Mouse (Mus musculus) embryonic facial prominence, embryonic 10.5 days (tissue): Measurements from ENCODE around the gene Kiss1. TPM values are rescaled to one million over a fixed set of nuclear protein-coding genes. Genes with fewer than 3 reads are reported as not detected.

Experiments
- DNase-seq: peaks from one replicate; pipeline ENCODE4 v3.0.0-alpha.2; 2017; ENCODE audit warnings: low spot score
- H3K27ac ChIP-seq: fragments of 300-500 bp; sonication (generic); replicated peaks from 2 replicates; pipeline ENCODE4 v1.5.1; 2016; ENCODE audit warnings: mild to moderate bottlenecking
- H3K27me3 ChIP-seq: fragments of 300-500 bp; sonication (generic); replicated peaks from 2 replicates; pipeline ENCODE4 v1.6.1; 2016; ENCODE audit warnings: low read depth, mild to moderate bottlenecking; ENCODE audit not compliant: poor library complexity, severe bottlenecking
- H3K36me3 ChIP-seq: fragments of 300-500 bp; sonication (generic); replicated peaks from 2 replicates; pipeline ENCODE4 v1.6.1; 2016; ENCODE audit warnings: mild to moderate bottlenecking, moderate library complexity
- H3K4me1 ChIP-seq: fragments of 300-500 bp; sonication (generic); 2 replicates; pipeline ENCODE4 v1.6.1; 2016
- H3K4me3 ChIP-seq: fragments of 300-500 bp; sonication (generic); 2 replicates; pipeline ENCODE4 v1.5.1; 2016; ENCODE audit warnings: mild to moderate bottlenecking, moderate library complexity
- H3K9me3 ChIP-seq: fragments of 300-500 bp; sonication (generic); 2 replicates; pipeline ENCODE4 v1.6.1; 2016; ENCODE audit warnings: mild to moderate bottlenecking
- WGBS: fragments of 180-500 bp; shearing (Covaris S2); methylation state at CpG from one replicate; pipeline ENCODE4 v1.1.7; 2016; 5-methylcytosine and 5-hydroxymethylcytosine counted together
- polyA plus RNA-seq: library from polyadenylated mRNA; unstranded; fragments of >200 nt; fragmentation: Nextera tagmentation; extraction: Ambion mirVana; gene quantifications from 2 replicates; pipeline ENCODE4 v1.2.1, GENCODE M21; 2016

Kiss1 gene
- polyA plus RNA-seq, 1 experiment from 2014 or later, result not detected

- no peaks in the 10 kb centered on the region for H3K36me3 ChIP-seq
- H3K27ac ChIP-seq, result peak overlapping the region; percentile 77
- WGBS, result 6% methylated on average over 11 of the region's 11 CpGs
- H3K9me3 ChIP-seq, result no peaks in the 10 kb centered on the region
- peak overlapping the region; percentile 33 for H3K4me3 ChIP-seq
- peak; percentile 67 for DNase-seq
- peaks cover 54% of the 10 kb centered on the region for H3K27me3 ChIP-seq
- H3K4me1 ChIP-seq, result peaks cover 72% of the 10 kb centered on the region
These were observed 46.2 kb downstream of the Kiss1 start for GRCm38 (mm10) chr1:133367606-133368488.

- DNase-seq, result no peak
- peak overlapping the region; percentile 77 for H3K27ac ChIP-seq
- H3K4me1 ChIP-seq, result peaks cover 67% of the 10 kb centered on the region
- no peak overlapping the region for H3K4me3 ChIP-seq
- 52% methylated on average over 10 of the region's 10 CpGs for WGBS
- peaks cover 47% of the 10 kb centered on the region for H3K27me3 ChIP-seq
- no peaks in the 10 kb centered on the region for H3K9me3 ChIP-seq
- H3K36me3 ChIP-seq, result no peaks in the 10 kb centered on the region
These were observed 47.0 kb downstream of the Kiss1 start for GRCm38 (mm10) chr1:133368644-133369043.

GRCm38 (mm10) chr1:133370352-133370751, 48.7 kb downstream of the Kiss1 start:
- Histone ChIP-seq H3K4me3 (no peak overlapping the region), H3K27ac (no peak overlapping the region), H3K27me3 (peaks cover 30% of the 10 kb centered on the region), H3K9me3 (no peaks in the 10 kb centered on the region), H3K36me3 (no peaks in the 10 kb centered on the region), H3K4me1 (peaks cover 49% of the 10 kb centered on the region)
- DNase-seq, result no peak
- 82% methylated on average over 4 of the region's 4 CpGs for WGBS

GRCm38 (mm10) chr1:133371431-133371830, 49.8 kb downstream of the Kiss1 start:
- peaks cover 19% of the 10 kb centered on the region for H3K27me3 ChIP-seq
- no peak for DNase-seq
- WGBS, result 86% methylated on average over 6 of the region's 6 CpGs
- no peaks in the 10 kb centered on the region for H3K36me3 ChIP-seq
- peaks cover 53% of the 10 kb centered on the region for H3K4me1 ChIP-seq
- H3K27ac ChIP-seq, result no peak overlapping the region
- H3K4me3 ChIP-seq, result no peak overlapping the region
- no peaks in the 10 kb centered on the region for H3K9me3 ChIP-seq

- 71% methylated on average over 8 of the region's 8 CpGs for WGBS
- H3K27me3 ChIP-seq, result peaks cover 12% of the 10 kb centered on the region
- H3K27ac ChIP-seq, result no peak overlapping the region
- no peaks in the 10 kb centered on the region for H3K36me3 ChIP-seq
- H3K4me1 ChIP-seq, result peaks cover 51% of the 10 kb centered on the region
- H3K9me3 ChIP-seq, result no peaks in the 10 kb centered on the region
- H3K4me3 ChIP-seq, result no peak overlapping the region
- no peak for DNase-seq
These were observed 50.4 kb downstream of the Kiss1 start for GRCm38 (mm10) chr1:133372113-133372512.

- 78% methylated on average over 10 of the region's 10 CpGs for WGBS
- H3K4me1 ChIP-seq, result peaks cover 43% of the 10 kb centered on the region
- no peak overlapping the region; the same call in 1 of the 2 replicates for H3K27ac ChIP-seq
- no peak for DNase-seq
- H3K27me3 ChIP-seq, result no peaks in the 10 kb centered on the region; the same call in 1 of the 2 replicates
- H3K9me3 ChIP-seq, result no peaks in the 10 kb centered on the region
- H3K4me3 ChIP-seq, result no peak overlapping the region
- H3K36me3 ChIP-seq, result no peaks in the 10 kb centered on the region
These were observed 54.1 kb downstream of the Kiss1 start for GRCm38 (mm10) chr1:133375696-133376346.

- Histone ChIP-seq H3K9me3 (no peaks in the 10 kb centered on the region), H3K4me1 (peaks cover 37% of the 10 kb centered on the region), H3K27ac (no peak overlapping the region), H3K4me3 (no peak overlapping the region), H3K27me3 (no peaks in the 10 kb centered on the region), H3K36me3 (no peaks in the 10 kb centered on the region; the same call in 1 of the 2 replicates)
- no peak for DNase-seq
- WGBS, result 88% methylated on average over 5 of the region's 5 CpGs
These were observed 55.9 kb downstream of the Kiss1 start for GRCm38 (mm10) chr1:133377547-133377946.

Other genes with a start within 250 kb of the Kiss1 start
- gene Ppp1r15b, start 190.7 kb upstream of the Kiss1 start, polyA plus RNA-seq, result 49.4 and 57.3 TPM in 2 replicates
- 3.4 and 3.7 TPM in 2 replicates for gene Plekha6, start 157.7 kb upstream of the Kiss1 start, polyA plus RNA-seq
- not detected in 2 replicates for gene Golt1a, start 12.1 kb upstream of the Kiss1 start, polyA plus RNA-seq
- 0.13 TPM in 1 of 2 replicates, not detected in the other for gene Ren1, start 28.6 kb downstream of the Kiss1 start, polyA plus RNA-seq
- 2.6 and 3.3 TPM in 2 replicates for gene Etnk2, start 41.7 kb downstream of the Kiss1 start, polyA plus RNA-seq
- gene Sox13, start 102.5 kb downstream of the Kiss1 start, polyA plus RNA-seq, result 12.1 and 18.1 TPM in 2 replicates